Mouse (Mus musculus) G1E (cell line): ENCODE data around the gene Acap3.

Source experiments
- CTCF ChIP-seq: IDR thresholded peaks from 2 replicates; pipeline ENCODE4 v1.5.1; 2012; ENCODE audit warnings: low read depth, low read length, inconsistent platforms, mixed read lengths
- GATA1 ChIP-seq: IDR thresholded peaks from 2 replicates; pipeline ENCODE4 v1.6.1; 2012; ENCODE audit warnings: borderline replicate concordance, low read length, inconsistent platforms, mixed read lengths
- GATA2 ChIP-seq: IDR thresholded peaks from 2 replicates; pipeline ENCODE4 v1.6.1; 2012; ENCODE audit warnings: low read depth, low read length, inconsistent platforms, borderline replicate concordance
- POLR2AphosphoS5 ChIP-seq: IDR thresholded peaks from 2 replicates; pipeline ENCODE4 v1.6.1; 2012; ENCODE audit warnings: low read depth, low read length, inconsistent platforms; ENCODE audit not compliant: insufficient replicate concordance
- TAL1 ChIP-seq: conservative IDR thresholded peaks from 2 replicates; pipeline ENCODE4 v1.6.1; 2012; ENCODE audit warnings: low read depth, low read length, inconsistent platforms, mixed read lengths

- no peak for TF ChIP-seq TAL1
- no peak for TF ChIP-seq CTCF
- TF ChIP-seq GATA1, result no peak
- TF ChIP-seq POLR2AphosphoS5, result no peak
- TF ChIP-seq GATA2, result no peak
Observed at GRCm38 (mm10) chr4:155907003-155907402, 15.4 kb downstream of the Acap3 start.
